Mouse (Mus musculus) liver, embryonic 14.5 days (tissue): ENCODE data around the gene Hoxc10. TPM values are rescaled to one million over a fixed set of nuclear protein-coding genes. Genes with fewer than 3 reads are reported as not detected.

Experiments
- ATAC-seq: fragments of 200-750 bp; cut with Nextera tagmentation; 2 replicates; pipeline ENCODE4 v1.8.0; 2017; ENCODE audit warnings: moderate number of reproducible peaks, mild to moderate bottlenecking, moderate library complexity; ENCODE audit not compliant: insufficient read depth
- DNase-seq, 3 experiments: peaks; one replicate each; pipeline ENCODE4 v3.0.0-alpha.2; 2012 to 2013; ENCODE audit warnings: low read depth in 3 of 3, low spot score in 3 of 3
- H3K27ac ChIP-seq: fragments of 300-500 bp; sonication (generic); 2 replicates; pipeline ENCODE4 v1.5.1; 2014; ENCODE audit warnings: moderate library complexity, mild to moderate bottlenecking, control low read depth, inconsistent platforms
- H3K27me3 ChIP-seq: fragments of 300-500 bp; sonication (generic); 2 replicates; pipeline ENCODE4 v1.6.1; 2014; ENCODE audit warnings: mild to moderate bottlenecking, low read length, moderate library complexity; ENCODE audit not compliant: control insufficient read depth, insufficient read depth
- H3K36me3 ChIP-seq: fragments of 300-500 bp; sonication (generic); replicated peaks from 2 replicates; pipeline ENCODE4 v1.6.1; 2014; ENCODE audit warnings: low read depth; ENCODE audit not compliant: control insufficient read depth, insufficient read depth
- H3K4me1 ChIP-seq, 2 experiments: fragments of 200-500 bp in 1 of 2; fragments of 300-500 bp in 1 of 2; sonication (generic) in 1 of 2; replicated peaks; 2 replicates each; pipeline ENCODE4 v1.6.1; 2012 to 2014; ENCODE audit warnings: antibody characterized with exemption in 1 of 2, inconsistent platforms in 1 of 2, low read length in 1 of 2; ENCODE audit not compliant: control insufficient read depth in 2 of 2, insufficient read depth in 2 of 2
- H3K4me2 ChIP-seq: fragments of 300-500 bp; sonication (generic); 2 replicates; pipeline ENCODE4 v1.6.1; 2014; ENCODE audit warnings: low read depth, mild to moderate bottlenecking, control low read depth, moderate library complexity
- H3K4me3 ChIP-seq, 2 experiments: fragments of 200-500 bp in 1 of 2; fragments of 300-500 bp in 1 of 2; sonication (generic) in 1 of 2; 2 replicates each; pipeline ENCODE4 v1.5.1; 2012 to 2014; ENCODE audit warnings: low read depth in 2 of 2, low read length in 2 of 2, mild to moderate bottlenecking in 2 of 2, control low read depth in 1 of 2, inconsistent platforms in 1 of 2, moderate library complexity in 1 of 2; ENCODE audit not compliant: insufficient read depth in 1 of 2
- H3K9ac ChIP-seq: fragments of 300-500 bp; sonication (generic); replicated peaks from 2 replicates; pipeline ENCODE4 v1.6.1; 2014; ENCODE audit warnings: mild to moderate bottlenecking, control low read depth, moderate library complexity
- H3K9me3 ChIP-seq: fragments of 300-500 bp; sonication (generic); 2 replicates; pipeline ENCODE4 v1.6.1; 2016; ENCODE audit warnings: low read length, mixed read lengths; ENCODE audit not compliant: control insufficient read depth
- CTCF ChIP-seq: IDR thresholded peaks from 2 replicates; pipeline ENCODE4 v1.5.1; 2016; ENCODE audit warnings: antibody characterized with exemption, low read depth, control low read depth
- EP300 ChIP-seq: IDR thresholded peaks from 2 replicates; pipeline ENCODE4 v1.6.1; 2016; ENCODE audit warnings: antibody characterized with exemption, low read depth
- WGBS: fragments of 180-500 bp; shearing (Covaris S2); extraction: QIAGEN DNeasy Blood & Tissue Kit; methylation state at CpG from one replicate; pipeline ENCODE4 v1.1.7; 2014; ENCODE audit not compliant: insufficient replicate concordance; 5-methylcytosine and 5-hydroxymethylcytosine counted together
- microRNA counts: library from miRNA; unstranded; fragments of <30 nt; microRNA quantifications from one replicate; lab custom pipeline; 2016
- microRNA-seq: library from miRNA; unstranded; fragments of <30 nt; microRNA quantifications from one replicate; pipeline ENCODE4, GENCODE M21; 2016
- polyA plus RNA-seq, 2 experiments: library from polyadenylated mRNA; depleted of rRNA in 1 of 2; stranded (reverse) in 1 of 2; unstranded in 1 of 2; fragments of >200 nt; fragmentation: Nextera tagmentation in 1 of 2; extraction: Ambion mirVana in 1 of 2; gene quantifications; 2 replicates each; pipeline versions ENCODE4 v1.2.1 to v1.2.3; 2012 to 2014

Hoxc10 gene
- polyA plus RNA-seq, 2 experiments = not detected

DNA sequence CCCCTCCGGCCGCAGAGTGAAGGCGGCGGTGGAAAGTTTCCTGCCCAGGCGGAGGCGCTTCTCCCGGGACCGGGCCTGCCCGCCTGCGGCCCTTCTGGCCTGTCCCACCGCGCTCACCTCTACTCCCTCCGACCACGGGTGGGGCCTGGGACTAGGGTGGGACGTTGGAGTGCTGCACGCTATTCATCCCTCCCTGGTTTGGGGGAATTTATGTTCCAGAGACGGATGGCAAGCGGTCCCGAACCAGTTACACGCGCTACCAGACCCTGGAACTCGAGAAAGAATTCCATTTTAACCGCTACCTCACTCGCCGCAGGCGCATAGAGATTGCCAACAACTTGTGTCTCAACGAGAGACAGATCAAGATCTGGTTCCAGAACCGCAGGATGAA lies 48.4 kb downstream of the Hoxc10 start:
- H3K9me3 ChIP-seq = no peaks in the 10 kb centered on the region
- H3K4me2 ChIP-seq = no peak overlapping the region
- no peak for ATAC-seq
- no peak overlapping the region for H3K4me3 ChIP-seq
- peaks cover 98% of the 10 kb centered on the region for H3K27me3 ChIP-seq
- no peak for DNase-seq
- H3K4me1 ChIP-seq = no peaks in the 10 kb centered on the region
- H3K9ac ChIP-seq = no peak overlapping the region
- 4% methylated on average over 28 of the region's 28 CpGs for WGBS
- TF ChIP-seq CTCF (no peak), EP300 (no peak)
- H3K27ac ChIP-seq = no peak overlapping the region
- no peaks in the 10 kb centered on the region for H3K36me3 ChIP-seq

DNA sequence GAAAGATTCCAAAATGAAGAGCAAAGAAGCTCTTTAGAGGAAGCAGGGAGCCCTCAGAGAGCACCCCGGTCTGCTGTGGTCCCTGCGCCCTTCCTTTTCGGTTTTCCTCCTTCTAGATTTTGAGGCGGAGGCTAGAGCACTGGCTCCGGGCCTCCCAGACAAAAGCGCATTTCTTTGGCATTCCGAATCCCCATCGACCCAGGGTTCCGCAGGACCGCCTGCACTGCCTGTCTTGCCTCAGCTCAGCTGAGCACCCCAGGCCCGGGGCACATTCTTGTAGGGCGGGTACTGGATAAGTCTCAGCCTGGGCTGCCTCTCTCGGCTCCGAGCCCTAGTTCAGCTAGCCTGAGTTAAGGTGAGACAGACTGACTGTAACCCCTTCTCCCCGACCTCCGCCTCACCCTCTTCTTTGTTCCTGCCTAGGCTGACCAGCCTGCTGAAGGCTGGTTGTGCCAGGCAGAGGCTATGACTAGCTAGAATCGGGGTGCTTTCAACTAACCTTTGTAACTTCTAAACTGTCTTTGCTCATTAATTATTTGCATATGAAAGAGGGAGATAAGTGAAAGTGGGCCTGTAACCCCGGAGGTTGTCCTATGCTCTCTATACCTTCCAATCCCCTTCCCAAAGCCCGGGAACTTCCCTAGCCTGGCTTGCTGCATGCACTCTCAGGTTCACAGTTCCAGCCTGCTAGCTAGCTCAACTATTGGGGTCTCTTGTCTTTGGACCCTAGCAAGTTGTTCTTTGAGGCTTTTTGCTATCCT lies 49.0 kb downstream of the Hoxc10 start:
- DNase-seq (no peak), ATAC-seq (no peak)
- H3K36me3 ChIP-seq = no peaks in the 10 kb centered on the region
- no peaks in the 10 kb centered on the region for H3K9me3 ChIP-seq
- no peak overlapping the region for H3K4me3 ChIP-seq
- H3K4me1 ChIP-seq = no peaks in the 10 kb centered on the region
- peaks cover 97% of the 10 kb centered on the region for H3K27me3 ChIP-seq
- H3K27ac ChIP-seq = no peak overlapping the region
- no peak for TF ChIP-seq EP300
- no peak overlapping the region for H3K9ac ChIP-seq
- 9% methylated on average over 19 of the region's 19 CpGs for WGBS
- no peak overlapping the region for H3K4me2 ChIP-seq

DNA sequence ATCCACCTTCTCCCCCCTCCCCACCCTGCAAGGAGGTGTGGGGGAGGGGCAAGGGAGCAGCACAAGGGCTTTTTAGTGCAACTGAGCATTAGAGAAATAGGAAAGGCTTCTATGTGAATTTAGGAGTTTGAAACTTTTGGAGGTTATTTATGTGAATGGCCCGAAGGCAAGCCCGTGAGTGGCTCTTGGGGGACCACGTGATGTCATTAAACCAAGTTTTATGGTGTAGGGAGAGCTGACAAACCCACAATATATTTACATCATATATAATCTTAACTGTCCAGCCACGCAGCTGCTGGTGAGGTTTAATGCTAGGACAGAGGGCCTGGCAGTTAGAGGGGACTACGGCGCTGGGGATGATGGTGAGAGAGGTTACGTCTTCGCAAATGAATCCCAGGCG lies 52.0 kb downstream of the Hoxc10 start, which contains the start of gene Hoxc4:
TSS of gene Hoxc4 (plus strand) at position 299 of the 400 bp plus-strand sequence.
- no peak within 1 kb of the TSS for H3K4me3 ChIP-seq
- H3K27ac ChIP-seq = no peak within 1 kb of the TSS
- H3K36me3 ChIP-seq = no peaks in the 10 kb centered on the region
- H3K27me3 ChIP-seq = peaks cover 90% of the 10 kb centered on the region
- H3K9me3 ChIP-seq = no peaks in the 10 kb centered on the region
- H3K9ac ChIP-seq = no peak within 1 kb of the TSS
- H3K4me2 ChIP-seq = no peak within 1 kb of the TSS
- WGBS = 24% methylated on average over 9 of the region's 9 CpGs
- TF ChIP-seq CTCF (no peak), EP300 (no peak)
- H3K4me1 ChIP-seq = no peaks in the 10 kb centered on the region
- ATAC-seq (no peak), DNase-seq (no peak)

DNA sequence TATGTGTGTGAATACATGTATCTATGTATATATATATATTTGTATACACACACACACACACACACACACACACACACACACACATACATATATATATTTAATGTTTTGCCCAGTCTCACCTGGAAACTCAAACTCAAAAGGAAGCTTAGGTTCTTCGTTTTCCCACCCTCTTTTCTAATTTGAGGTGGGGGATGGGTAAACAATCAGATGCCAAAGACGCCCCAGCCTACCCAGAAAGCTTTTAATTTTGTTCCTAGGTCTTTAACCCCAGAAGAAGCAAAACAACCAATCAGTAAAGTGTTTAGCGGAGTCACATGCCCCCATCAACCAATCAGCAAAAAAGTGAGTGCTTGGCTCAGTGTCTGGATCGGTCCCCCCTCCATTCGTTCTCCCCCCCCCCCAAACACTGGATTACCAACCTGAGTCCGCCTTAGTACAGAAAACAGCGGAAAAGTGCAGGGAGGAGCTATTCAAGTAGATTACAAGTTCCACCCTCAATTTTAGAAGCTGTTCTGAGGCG lies 54.4 kb downstream of the Hoxc10 start:
- no peak for TF ChIP-seq EP300
- TF ChIP-seq CTCF = no peak
- Histone ChIP-seq H3K4me3 (no peak overlapping the region), H3K4me1 (no peaks in the 10 kb centered on the region), H3K36me3 (no peaks in the 10 kb centered on the region), H3K9ac (no peak overlapping the region), H3K4me2 (no peak overlapping the region), H3K27me3 (peaks cover 85% of the 10 kb centered on the region), H3K27ac (no peak overlapping the region), H3K9me3 (no peaks in the 10 kb centered on the region)
- ATAC-seq = no peak
- no peak for DNase-seq
- WGBS = 6% methylated on average over 8 of the region's 8 CpGs

MicroRNAs within 50 kb of the gene (microRNA counts, 519-probe panel; counts per million panel counts)
- microRNA mmu-miR-615-3p (lab: Ali Mortazavi, UCI) = 69.9 counts per million
- microRNA mmu-miR-615-5p (lab: Ali Mortazavi, UCI) = 69.9 counts per million

Small RNA genes lying within 50 kb of the gene (microRNA-seq; reads per million reads assigned to microRNA genes)
- gene Mir196a-2 (7.2 reads per million, percentile 14 among the genes with 10 or more reads in this experiment), gene Mir615 (60.0 reads per million, percentile 42 among the genes with 10 or more reads in this experiment)

Other genes with a start within 250 kb of the Hoxc10 start
- 5.6 and 5.7 TPM in 2 replicates for gene Calcoco1, start 244.6 kb upstream of the Hoxc10 start, polyA plus RNA-seq (2012; rRNA removed)
- gene Calcoco1, start 244.6 kb upstream of the Hoxc10 start, polyA plus RNA-seq (2014; fragmentation: Nextera tagmentation; extraction: Ambion mirVana) = 8.4 TPM in 2 replicates
- gene Hoxc13, start 45.7 kb upstream of the Hoxc10 start, polyA plus RNA-seq (2012; rRNA removed) = not detected in 2 replicates
- not detected in 2 replicates for gene Hoxc13, start 45.7 kb upstream of the Hoxc10 start, polyA plus RNA-seq (2014; fragmentation: Nextera tagmentation; extraction: Ambion mirVana)
- not detected in 2 replicates for gene Hoxc12, start 30.0 kb upstream of the Hoxc10 start, polyA plus RNA-seq (2012; rRNA removed)
- gene Hoxc12, start 30.0 kb upstream of the Hoxc10 start, polyA plus RNA-seq (2014; fragmentation: Nextera tagmentation; extraction: Ambion mirVana) = not detected in 2 replicates
- gene Hoxc11, start 12.4 kb upstream of the Hoxc10 start, polyA plus RNA-seq (2012; rRNA removed) = not detected in 2 replicates
- gene Hoxc11, start 12.4 kb upstream of the Hoxc10 start, polyA plus RNA-seq (2014; fragmentation: Nextera tagmentation; extraction: Ambion mirVana) = not detected in 2 replicates
- 0.03 and 0.06 TPM in 2 replicates for gene Hoxc5, start 647 bp downstream of the Hoxc10 start, polyA plus RNA-seq (2012; rRNA removed)
- gene Hoxc5, start 647 bp downstream of the Hoxc10 start, polyA plus RNA-seq (2014; fragmentation: Nextera tagmentation; extraction: Ambion mirVana) = not detected in 2 replicates
- 0.03 TPM in 1 of 2 replicates, not detected in the other for gene Hoxc9, start 9.6 kb downstream of the Hoxc10 start, polyA plus RNA-seq (2012; rRNA removed)
- not detected in 2 replicates for gene Hoxc9, start 9.6 kb downstream of the Hoxc10 start, polyA plus RNA-seq (2014; fragmentation: Nextera tagmentation; extraction: Ambion mirVana)
- gene Hoxc8, start 23.8 kb downstream of the Hoxc10 start, polyA plus RNA-seq (2012; rRNA removed) = 0.04 TPM in 1 of 2 replicates, not detected in the other
- gene Hoxc8, start 23.8 kb downstream of the Hoxc10 start, polyA plus RNA-seq (2014; fragmentation: Nextera tagmentation; extraction: Ambion mirVana) = 0.04 TPM in 1 of 2 replicates, not detected in the other
- 0.06 TPM in 2 replicates for gene Hoxc6, start 31.5 kb downstream of the Hoxc10 start, polyA plus RNA-seq (2012; rRNA removed)
- gene Hoxc6, start 31.5 kb downstream of the Hoxc10 start, polyA plus RNA-seq (2014; fragmentation: Nextera tagmentation; extraction: Ambion mirVana) = 0.14 TPM in 1 of 2 replicates, not detected in the other
- gene Hoxc4, start 52.1 kb downstream of the Hoxc10 start, polyA plus RNA-seq (2012; rRNA removed) = 0.07 and 0.12 TPM in 2 replicates
- 0.05 and 0.06 TPM in 2 replicates for gene Hoxc4, start 52.1 kb downstream of the Hoxc10 start, polyA plus RNA-seq (2014; fragmentation: Nextera tagmentation; extraction: Ambion mirVana)
- 3.6 and 4.4 TPM in 2 replicates for gene Smug1, start 200.3 kb downstream of the Hoxc10 start, polyA plus RNA-seq (2012; rRNA removed)
- gene Smug1, start 200.3 kb downstream of the Hoxc10 start, polyA plus RNA-seq (2014; fragmentation: Nextera tagmentation; extraction: Ambion mirVana) = 3.8 and 4.7 TPM in 2 replicates